Mouse (Mus musculus) intestine, embryonic 14.5 days (tissue): ENCODE results near the gene Cyth4. TPM values are rescaled to one million over a fixed set of nuclear protein-coding genes. Genes with fewer than 3 reads are reported as not detected.

Source experiments
- ATAC-seq: fragments of 200-750 bp; cut with Nextera tagmentation; replicated peaks from 2 replicates; pipeline ENCODE4 v1.8.0; 2017; ENCODE audit warnings: low read depth, moderate number of reproducible peaks, moderate TSS enrichment, moderate library complexity; ENCODE audit not compliant: low FRiP score, low TSS enrichment
- DNase-seq: peaks from one replicate; pipeline ENCODE4 v3.0.0-alpha.2; 2018; ENCODE audit warnings: low spot score
- H3K27ac ChIP-seq: fragments of 300-500 bp; sonication (generic); 2 replicates; pipeline ENCODE4 v1.5.1; 2014; ENCODE audit warnings: low read depth, mild to moderate bottlenecking, control low read depth
- H3K27me3 ChIP-seq: fragments of 300-500 bp; sonication (generic); replicated peaks from 2 replicates; pipeline ENCODE4 v1.6.1; 2014; ENCODE audit warnings: low read length, control low read depth; ENCODE audit not compliant: control insufficient read depth, insufficient read depth
- H3K36me3 ChIP-seq: fragments of 300-500 bp; sonication (generic); 2 replicates; pipeline ENCODE4 v1.6.1; 2014; ENCODE audit warnings: low read length, control low read depth; ENCODE audit not compliant: control insufficient read depth, insufficient read depth
- H3K4me1 ChIP-seq: fragments of 300-500 bp; sonication (generic); replicated peaks from 2 replicates; pipeline ENCODE4 v1.6.1; 2014; ENCODE audit warnings: low read length, control low read depth, mixed read lengths; ENCODE audit not compliant: control insufficient read depth, insufficient read depth
- H3K4me2 ChIP-seq: fragments of 300-500 bp; sonication (generic); 2 replicates; pipeline ENCODE4 v1.6.1; 2014; ENCODE audit warnings: low read length
- H3K4me3 ChIP-seq: fragments of 300-500 bp; sonication (generic); 2 replicates; pipeline ENCODE4 v1.5.1; 2014; ENCODE audit warnings: low read depth, low read length, control low read depth, mixed read lengths
- H3K9ac ChIP-seq: fragments of 300-500 bp; sonication (generic); 2 replicates; pipeline ENCODE4 v1.6.1; 2014; ENCODE audit warnings: mild to moderate bottlenecking, low read length
- H3K9me3 ChIP-seq: fragments of 300-500 bp; sonication (generic); 2 replicates; pipeline ENCODE4 v1.6.1; 2016; ENCODE audit warnings: low read length, control low read depth; ENCODE audit not compliant: control insufficient read depth
- WGBS: fragments of 180-500 bp; shearing (Covaris S2); extraction: QIAGEN DNeasy Blood & Tissue Kit; methylation state at CpG from one replicate; pipeline ENCODE4 v1.1.7; 2014; 5-methylcytosine and 5-hydroxymethylcytosine counted together
- polyA plus RNA-seq: library from polyadenylated mRNA; unstranded; fragments of >200 nt; fragmentation: Nextera tagmentation; extraction: Ambion mirVana; gene quantifications from 2 replicates; pipeline ENCODE4 v1.2.1, GENCODE M21; 2014

The Cyth4 gene
- polyA plus RNA-seq, 1 experiment from 2014 or later, result 4.3 TPM

- Histone ChIP-seq H3K36me3 (no peaks in the 10 kb centered on the region), H3K27me3 (no peaks in the 10 kb centered on the region), H3K27ac (no peak overlapping the region), H3K9me3 (no peaks in the 10 kb centered on the region), H3K4me1 (no peaks in the 10 kb centered on the region), H3K9ac (no peak overlapping the region), H3K4me3 (no peak overlapping the region), H3K4me2 (no peak overlapping the region)
- ATAC-seq, result no peak
- no peak for DNase-seq
- WGBS, result 76% methylated on average over 13 of the region's 13 CpGs
Measured at GRCm38 (mm10) chr15:78599529-78600193, 2.8 kb downstream of the Cyth4 start.

- no peak for DNase-seq
- WGBS, result 77% methylated on average over 6 of the region's 6 CpGs
- H3K36me3 ChIP-seq, result no peaks in the 10 kb centered on the region
- H3K9me3 ChIP-seq, result no peaks in the 10 kb centered on the region
- H3K9ac ChIP-seq, result no peak overlapping the region
- H3K27ac ChIP-seq, result no peak overlapping the region
- H3K4me1 ChIP-seq, result no peaks in the 10 kb centered on the region
- H3K4me3 ChIP-seq, result no peak overlapping the region
- H3K27me3 ChIP-seq, result no peaks in the 10 kb centered on the region
- no peak overlapping the region for H3K4me2 ChIP-seq
- ATAC-seq, result no peak
Measured at GRCm38 (mm10) chr15:78601180-78601579, 4.3 kb downstream of the Cyth4 start.

GRCm38 (mm10) chr15:78604255-78604654, 7.4 kb downstream of the Cyth4 start:
- Histone ChIP-seq H3K9ac (no peak overlapping the region), H3K4me1 (no peaks in the 10 kb centered on the region), H3K4me3 (no peak overlapping the region), H3K27ac (no peak overlapping the region), H3K4me2 (no peak overlapping the region), H3K36me3 (no peaks in the 10 kb centered on the region), H3K27me3 (no peaks in the 10 kb centered on the region), H3K9me3 (no peaks in the 10 kb centered on the region)
- ATAC-seq (no peak), DNase-seq (no peak)
- WGBS, result 65% methylated on average over 6 of the region's 6 CpGs

- 49% methylated on average over 3 of the region's 3 CpGs for WGBS
- Histone ChIP-seq H3K4me3 (no peak overlapping the region), H3K36me3 (no peaks in the 10 kb centered on the region)
Measured at GRCm38 (mm10) chr15:78605371-78605791, 8.5 kb downstream of the Cyth4 start.

GRCm38 (mm10) chr15:78606059-78606458, 9.2 kb downstream of the Cyth4 start:
- H3K4me2 ChIP-seq, result no peak overlapping the region
- no peak for DNase-seq
- WGBS, result 83% methylated on average over 6 of the region's 6 CpGs
- H3K27me3 ChIP-seq, result no peaks in the 10 kb centered on the region
- no peak overlapping the region for H3K27ac ChIP-seq
- H3K4me3 ChIP-seq, result no peak overlapping the region
- H3K9me3 ChIP-seq, result no peaks in the 10 kb centered on the region
- H3K36me3 ChIP-seq, result no peaks in the 10 kb centered on the region
- 0 out of 2 replicates have a peak, but pooled peaks cover 1% of the 10 kb centered on the region for H3K4me1 ChIP-seq
- no peak for ATAC-seq
- no peak overlapping the region for H3K9ac ChIP-seq

More at GRCm38 (mm10) chr15:78605371-78605791, 8.5 kb downstream of the Cyth4 start:
- Histone ChIP-seq H3K27ac (no peak overlapping the region), H3K4me2 (no peak overlapping the region), H3K4me1 (no peaks in the 10 kb centered on the region), H3K9ac (no peak overlapping the region), H3K27me3 (no peaks in the 10 kb centered on the region), H3K9me3 (no peaks in the 10 kb centered on the region)
- ATAC-seq (no peak), DNase-seq (no peak)

GRCm38 (mm10) chr15:78607463-78607862, 10.6 kb downstream of the Cyth4 start:
- no peaks in the 10 kb centered on the region for H3K9me3 ChIP-seq
- no peak overlapping the region for H3K4me2 ChIP-seq
- no peaks in the 10 kb centered on the region for H3K36me3 ChIP-seq
- H3K27ac ChIP-seq, result no peak overlapping the region
- no peak overlapping the region for H3K4me3 ChIP-seq
- H3K27me3 ChIP-seq, result no peaks in the 10 kb centered on the region
- H3K9ac ChIP-seq, result no peak overlapping the region
- ATAC-seq (peak; percentile 56; the same call in 1 of the 2 replicates), DNase-seq (no peak)
- 68% methylated on average over 4 of the region's 4 CpGs for WGBS
- H3K4me1 ChIP-seq, result 0 out of 2 replicates have a peak, but pooled peaks cover 3% of the 10 kb centered on the region

- WGBS, result 44% methylated on average over 12 of the region's 12 CpGs
- Histone ChIP-seq H3K36me3 (no peaks in the 10 kb centered on the region), H3K4me3 (no peak overlapping the region), H3K9ac (no peak overlapping the region), H3K4me1 (0 out of 2 replicates have a peak, but pooled peaks cover 3% of the 10 kb centered on the region), H3K4me2 (no peak overlapping the region), H3K27me3 (no peaks in the 10 kb centered on the region), H3K27ac (no peak overlapping the region), H3K9me3 (no peaks in the 10 kb centered on the region)
- no peak for DNase-seq
- ATAC-seq, result no peak
Measured at GRCm38 (mm10) chr15:78610705-78611462, 14.0 kb downstream of the Cyth4 start.

GRCm38 (mm10) chr15:78614536-78614935, 17.7 kb downstream of the Cyth4 start:
- Histone ChIP-seq H3K27ac (no peak overlapping the region), H3K9ac (no peak overlapping the region), H3K4me1 (0 out of 2 replicates have a peak, but pooled peaks cover 3% of the 10 kb centered on the region), H3K27me3 (no peaks in the 10 kb centered on the region), H3K36me3 (no peaks in the 10 kb centered on the region), H3K9me3 (no peaks in the 10 kb centered on the region), H3K4me2 (no peak overlapping the region), H3K4me3 (no peak overlapping the region)
- WGBS, result 89% methylated on average over 7 of the region's 7 CpGs
- no peak for DNase-seq
- ATAC-seq, result no peak
